Comparison of ENCODE assay signal across 27 mouse cellular contexts in the genomic region with DNA sequence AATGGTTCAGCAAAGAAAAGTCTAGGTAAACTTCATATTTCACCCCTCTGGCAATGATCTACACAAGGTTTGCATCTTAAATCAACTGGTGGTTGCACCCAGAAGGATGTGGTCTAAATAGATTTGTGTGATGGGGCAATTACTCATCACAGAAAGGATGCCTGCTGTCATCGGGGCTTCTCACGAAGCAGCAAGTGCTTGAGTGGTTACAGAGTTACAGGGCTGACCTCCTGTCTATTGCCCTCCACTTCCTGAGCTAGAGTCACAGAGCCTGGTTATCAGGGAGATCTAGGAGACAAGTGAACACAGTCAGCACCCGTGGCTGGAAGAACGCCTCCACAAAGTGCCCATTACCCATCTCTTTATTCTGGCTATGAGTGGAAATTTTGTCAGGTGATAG.
A peak's percentile ranks its signal among the peaks of the same experiment; 100 is the strongest.
DNase-seq lines count a peak whose midpoint lies in the region; ATAC-seq and TF ChIP-seq lines count a peak whose summit lies in the region.
"Had no signal": no experiment of that assay in that cellular context is flagged by ENCODE, and none has a peak within 500 bp of the region (broad histone marks: within the 10 kb centered on the region; RNA-seq: fewer than 3 reads in every experiment).

No protein-coding gene starts in this region.

- no peaks in the 10 kb centered on the region for H3K36me3 ChIP-seq in thymus, adult 2 months (ENCODE audit: control insufficient read depth, insufficient read depth, low read length)
- H3K36me3 ChIP-seq: embryonic facial prominence, embryonic 13.5 days; forebrain, embryonic 10.5 days; forebrain, embryonic 15.5 days; hindbrain, embryonic 12.5 days; limb, embryonic 13.5 days; midbrain, embryonic 10.5 days; midbrain, embryonic 15.5 days had no signal

- no peaks in the 10 kb centered on the region for H3K27me3 ChIP-seq in thymus, adult 2 months (ENCODE audit: control insufficient read depth, insufficient read depth, low read length)
- H3K27me3 ChIP-seq: embryonic facial prominence, embryonic 13.5 days; forebrain, embryonic 15.5 days; hindbrain, embryonic 12.5 days; limb, embryonic 13.5 days; midbrain, embryonic 15.5 days had no signal

- intact Hi-C loops in heart, postnatal 36 days (cut with DNase I), result no loop called here

- peak; percentile 83 for ATAC-seq in inflammation-experienced regulatory T-cells, adult 6 months
- ATAC-seq: forebrain, embryonic 15.5 days; hindbrain, postnatal 0 days; intestine, postnatal 0 days; midbrain, embryonic 15.5 days had no signal

- H3K4me3 ChIP-seq in thymus, adult 2 months (ENCODE audit: control insufficient read depth, insufficient read depth, low read length), result no peak overlapping the region
- H3K4me3 ChIP-seq: embryonic facial prominence, embryonic 13.5 days; forebrain, embryonic 10.5 days; forebrain, embryonic 15.5 days; gastrocnemius, adult 2 months; hindbrain, embryonic 12.5 days; left cerebral cortex, adult 2 months; limb, embryonic 13.5 days; midbrain, embryonic 10.5 days; midbrain, embryonic 15.5 days had no signal

- no peak for TF ChIP-seq CTCF in thymus, adult 2 months (IDR thresholded peaks at IDR 0.05; ENCODE audit: borderline replicate concordance, control insufficient read depth, extremely low read depth, insufficient read depth, low read length, poor library complexity)

- no peak overlapping the region for H3K27ac ChIP-seq in thymus, adult 2 months (ENCODE audit: control insufficient read depth, insufficient read depth, low read length)
- H3K27ac ChIP-seq: embryonic facial prominence, embryonic 13.5 days; forebrain, embryonic 10.5 days; forebrain, embryonic 15.5 days; gastrocnemius, adult 2 months; hindbrain, embryonic 12.5 days; hindbrain, postnatal 0 days; left cerebral cortex, adult 2 months; limb, embryonic 13.5 days; midbrain, embryonic 10.5 days; midbrain, embryonic 15.5 days had no signal

- no peaks in the 10 kb centered on the region for H3K4me1 ChIP-seq in thymus, adult 2 months (replicated peaks; ENCODE audit: control insufficient read depth, insufficient read depth, low read length)
- H3K4me1 ChIP-seq: embryonic facial prominence, embryonic 13.5 days; forebrain, embryonic 10.5 days; forebrain, embryonic 15.5 days; hindbrain, embryonic 12.5 days; limb, embryonic 13.5 days; midbrain, embryonic 10.5 days; midbrain, embryonic 15.5 days had no signal

- no peak for TF ChIP-seq POLR2A in thymus, adult 2 months (IDR thresholded peaks at IDR 0.05; ENCODE audit: control insufficient read depth, extremely low read depth, insufficient read depth, low read length, poor library complexity)

- DNase-seq in CD4-positive helper T cell, adult 2 months (ENCODE audit: low read depth, low spot score), result peak; percentile 66
- peak; percentile 5 for DNase-seq in c-Kit-positive CD71-negative TER-119-negative erythroid progenitor cells, embryonic 14.5 days (ENCODE audit: low read depth)
- DNase-seq in gastrocnemius, adult 8-10 months (ENCODE audit: low spot score in 2 of 2), result no peak
- no peak for DNase-seq in lung, postnatal 25 days (ENCODE audit: low spot score)
- no peak for DNase-seq in heart, postnatal 36 days
- no peak for DNase-seq in thymus, adult 2 months
- DNase-seq: adrenal gland, adult 8-10 months; cerebellum, adult 8-10 months; cerebellum, postnatal 36 days; embryo, embryonic 11 days; gastrocnemius, adult 2 months; heart, postnatal 14 days; kidney, adult 9 months; kidney, postnatal 14 days; lung, postnatal 4 days; right cerebral cortex, adult 18-20 months had no signal

- WGBS in thymus, adult 2 months, result 9% methylated on average over 4 of the region's 4 CpGs

Comparison
In these comparisons a context has a peak if more than half of its experiments do, and no peak if none do; other contexts are left out.
1. DNase-seq: peak in CD4-positive helper T cell, adult 2 months (single experiment) and c-Kit-positive CD71-negative TER-119-negative erythroid progenitor cells, embryonic 14.5 days (single experiment); none in gastrocnemius, adult 8-10 months (0 of 2), lung, postnatal 25 days (single experiment), heart, postnatal 36 days (0 of 2) and thymus, adult 2 months (single experiment).